Mouse (Mus musculus): Measurements from ENCODE around the gene Hnrnph1.
"Not testable (repeated sequence)": the region's sequence is repeated elsewhere in the genome, so short reads cannot be mapped to it uniquely, and the experiment has no call there.

Gene Hnrnph1

DNA sequence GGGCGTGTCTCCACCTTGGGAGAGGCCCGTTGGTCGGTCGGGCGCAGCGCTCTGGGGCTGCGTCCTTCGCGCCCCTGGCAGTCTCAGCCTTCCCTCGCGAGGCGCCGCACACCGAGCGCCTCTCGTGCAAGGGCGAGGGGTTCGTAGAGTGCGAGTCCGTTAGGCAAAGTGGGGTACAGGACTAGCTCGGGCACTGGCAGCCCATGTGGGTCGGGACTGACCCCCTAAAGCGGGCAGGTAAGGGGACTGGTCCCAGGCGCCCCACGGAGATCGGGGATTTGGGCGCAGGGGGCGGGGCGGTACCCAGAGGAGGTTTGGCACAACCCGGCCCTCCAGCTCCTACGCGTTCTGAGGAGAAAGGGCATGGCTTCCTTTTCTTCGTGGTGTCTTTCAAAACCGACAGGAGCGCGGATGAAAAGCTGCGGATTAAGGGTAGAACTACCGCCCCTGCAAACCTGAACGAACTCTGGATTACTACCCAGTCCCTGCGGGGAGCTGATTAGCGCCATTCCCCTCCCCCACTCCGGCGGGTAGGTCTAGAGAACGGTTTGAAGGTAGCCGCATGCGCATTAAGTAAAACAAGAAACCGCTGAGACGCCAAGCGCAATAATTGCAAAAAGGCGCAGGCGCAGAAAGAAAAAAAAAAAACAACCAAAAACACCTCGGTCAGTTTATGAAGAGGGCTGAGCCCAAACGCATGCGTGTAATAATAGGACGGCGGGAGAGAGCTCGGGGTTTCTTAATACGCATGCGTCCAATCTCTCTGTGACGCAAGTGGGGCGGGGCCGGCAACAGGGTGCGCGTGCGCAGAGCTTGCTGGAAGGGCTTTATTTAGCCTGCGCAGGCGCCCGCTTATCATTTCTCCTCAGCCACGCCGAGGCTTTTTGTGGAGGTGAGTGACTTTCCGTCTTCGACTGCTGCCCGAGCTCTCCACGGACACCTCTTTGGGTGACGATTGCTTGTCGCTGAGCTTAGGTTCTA is at the start of gene Hnrnph1:
TSS of gene Hnrnph1 (plus strand) at position 80 of the 981 bp plus-strand sequence.
- DNase-seq, result peak; percentile 98 to 99

DNA sequence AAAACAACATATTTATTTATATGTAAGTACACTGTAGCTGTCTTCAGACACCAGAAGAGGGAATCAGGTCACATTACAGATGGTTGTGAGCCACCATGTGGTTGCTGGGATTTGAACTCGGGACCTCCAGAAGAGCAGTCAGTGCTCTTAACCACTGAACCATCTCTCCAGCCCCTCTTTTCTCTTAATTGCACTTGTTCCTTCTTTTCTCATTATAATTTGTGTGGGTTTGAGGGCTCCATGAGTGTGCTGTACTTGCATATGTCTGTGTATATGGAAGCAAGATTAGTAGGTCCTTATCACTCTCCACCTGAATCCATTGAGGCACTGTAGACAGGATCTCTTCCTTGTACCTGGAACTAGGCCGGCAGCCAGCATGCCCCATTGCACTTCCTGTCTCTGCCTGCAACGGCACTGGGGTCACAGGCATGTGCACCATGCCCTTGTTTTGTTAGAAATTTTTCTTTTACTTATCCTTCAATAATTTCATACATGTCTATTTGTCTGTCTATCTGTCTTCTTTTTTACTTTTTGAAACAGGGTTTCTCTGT is 48.6 kb upstream of the Hnrnph1 start:
- peak in 1 of 2 experiments; percentile 6 for DNase-seq

DNA sequence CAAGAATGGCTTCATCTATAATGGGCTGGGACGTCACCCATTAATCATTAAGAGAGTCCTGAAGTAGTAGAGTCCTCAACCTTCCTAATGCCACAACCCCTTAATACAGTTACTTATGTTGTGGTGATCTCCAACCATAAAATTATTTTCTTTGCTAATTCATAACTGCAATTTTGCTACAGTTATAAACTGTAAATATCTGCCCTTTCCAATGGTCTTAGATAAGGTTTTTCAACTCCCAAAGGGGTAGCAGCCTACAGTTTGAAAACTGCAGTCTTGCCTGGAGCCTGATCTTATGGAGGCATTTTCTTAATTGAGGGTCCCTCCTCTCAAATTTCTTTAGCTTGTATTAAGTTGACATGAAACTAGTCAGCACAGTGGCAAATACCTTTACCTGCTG is 47.4 kb upstream of the Hnrnph1 start:
- DNase-seq, result no peak

DNA sequence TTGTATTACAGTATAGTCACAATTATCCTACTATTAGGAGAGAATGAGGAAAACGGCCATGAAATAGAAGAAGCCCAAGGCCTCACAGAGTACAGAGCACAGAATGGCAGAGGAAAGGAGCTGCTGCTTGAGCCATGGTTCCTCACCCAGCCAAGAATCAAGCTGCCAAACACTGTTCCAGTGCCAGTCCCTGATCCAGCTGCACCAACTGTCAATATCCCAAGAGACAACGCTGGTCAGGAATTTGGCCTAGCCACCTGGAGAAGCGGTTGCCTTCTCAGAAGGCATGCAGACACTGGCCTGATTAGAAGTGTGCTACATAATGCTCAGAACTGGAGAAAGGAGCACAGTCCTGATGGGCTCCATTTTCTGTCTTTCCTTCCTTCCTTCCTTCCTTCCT is 43.6 kb upstream of the Hnrnph1 start:
- DNase-seq, result no peak

DNA sequence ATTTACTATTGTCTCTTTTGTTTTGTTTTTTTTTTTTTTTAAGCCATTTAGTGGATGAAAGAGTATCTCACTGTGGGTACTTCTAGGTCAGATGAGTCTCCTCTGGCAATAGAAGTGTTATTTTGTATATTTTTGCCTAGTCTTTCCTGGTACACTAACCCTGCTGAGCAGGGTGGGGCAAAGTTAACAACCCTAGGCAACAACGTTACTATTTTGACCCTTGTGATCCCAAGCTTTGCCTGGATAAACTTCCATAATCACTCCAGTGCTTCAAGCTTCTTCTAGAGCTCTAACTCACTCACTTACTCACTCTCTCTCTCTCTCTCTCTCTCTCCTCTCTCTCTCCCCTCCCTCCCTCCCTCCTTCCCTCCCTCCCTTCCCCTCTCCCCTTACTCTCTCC is 40.7 kb upstream of the Hnrnph1 start:
- no peak for DNase-seq

DNA sequence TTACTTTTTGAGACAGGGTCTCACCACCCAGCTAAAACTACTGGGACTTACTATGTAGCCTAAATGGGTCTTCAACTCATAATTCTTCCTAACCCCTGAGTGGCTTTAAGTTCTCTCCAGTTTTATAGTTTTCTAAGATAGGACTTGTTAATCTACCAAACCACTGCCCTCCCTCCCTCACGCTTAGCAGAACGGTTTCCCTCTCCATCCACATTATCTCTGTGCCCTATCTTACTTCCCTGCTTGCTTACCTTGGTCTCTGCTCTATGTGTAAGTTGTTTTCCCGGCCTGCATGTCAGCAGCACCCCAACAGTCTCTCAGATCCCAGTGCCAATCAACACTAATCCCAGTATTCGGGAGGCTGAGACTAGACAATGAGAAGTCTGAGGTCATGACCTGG is 39.9 kb upstream of the Hnrnph1 start:
- DNase-seq, result no peak

DNA sequence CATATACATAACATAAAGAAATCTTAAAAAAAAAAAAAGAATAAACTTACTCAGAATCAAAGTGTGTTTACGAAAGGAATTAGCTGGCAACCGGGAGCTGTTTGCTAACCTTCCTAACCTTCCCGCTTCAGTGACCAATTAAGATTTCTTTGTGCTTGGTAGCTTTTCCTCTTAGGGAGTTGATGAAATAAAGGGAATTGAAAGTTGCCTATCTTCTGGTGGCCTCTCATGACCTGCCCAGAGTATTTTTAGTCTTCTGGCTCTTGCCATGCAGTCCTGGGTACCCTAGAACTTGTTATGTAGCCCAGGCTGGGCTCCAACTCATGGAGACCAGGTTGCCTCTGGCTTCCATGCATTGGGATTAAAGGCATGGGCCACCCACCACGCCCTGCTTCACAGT is 31.3 kb upstream of the Hnrnph1 start:
- DNase-seq, result no peak

DNA sequence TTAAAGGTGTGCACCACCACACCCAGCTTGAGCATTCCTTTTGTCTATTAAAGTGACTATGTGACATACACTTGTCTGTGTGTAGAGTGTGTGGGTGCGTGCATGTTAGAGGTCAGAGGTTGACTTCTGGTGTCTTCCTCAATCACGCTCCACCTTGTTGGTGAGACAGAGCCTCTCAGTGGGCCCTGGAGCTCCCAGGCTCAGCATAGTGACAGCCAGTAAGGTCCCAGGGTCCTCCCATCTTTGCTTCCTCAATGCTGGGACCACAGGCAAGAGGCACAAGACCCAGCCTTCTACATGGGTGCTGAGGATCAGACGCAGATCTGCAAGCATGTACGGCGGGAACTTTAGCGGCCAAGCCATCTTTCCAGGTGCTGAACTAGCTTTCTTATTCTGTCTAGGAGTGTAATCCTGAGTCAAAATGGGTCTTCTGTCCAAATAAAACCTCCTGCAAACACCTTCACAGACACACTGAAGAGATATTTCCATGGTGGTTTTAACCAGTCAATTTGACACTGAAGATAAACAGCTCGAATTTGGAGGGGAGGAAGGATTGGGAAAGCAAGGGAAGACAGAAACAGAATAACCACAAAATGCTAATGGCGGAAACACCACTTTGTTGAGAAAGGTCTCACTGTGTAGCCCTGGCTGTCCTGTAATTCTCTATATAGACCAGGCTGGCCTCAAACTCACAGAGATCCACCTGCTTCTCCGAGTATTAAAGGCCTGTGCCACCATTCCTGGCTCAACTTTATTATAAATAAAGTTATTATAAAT is 30.3 kb upstream of the Hnrnph1 start:
- no peak for DNase-seq

DNA sequence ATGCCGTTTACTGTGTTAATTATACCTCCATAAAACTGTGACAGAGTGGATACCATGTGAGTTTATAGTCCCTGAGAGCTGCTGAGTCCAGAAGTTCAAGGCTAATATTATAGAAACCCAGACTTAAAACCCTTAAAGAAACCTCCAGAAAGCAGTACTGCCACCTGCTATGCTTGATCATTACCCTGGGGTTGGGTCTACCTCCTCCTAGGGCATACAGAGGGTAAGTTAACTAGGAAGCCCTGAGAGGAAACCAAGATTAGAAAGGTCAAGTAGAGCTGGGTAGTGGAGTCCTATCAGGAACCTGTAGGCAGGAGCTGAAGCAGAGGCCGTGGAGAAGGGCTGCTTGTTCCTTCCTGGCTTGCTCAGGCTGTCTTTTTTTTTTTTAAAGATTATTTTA is 24.6 kb upstream of the Hnrnph1 start:
- no peak for DNase-seq

DNA sequence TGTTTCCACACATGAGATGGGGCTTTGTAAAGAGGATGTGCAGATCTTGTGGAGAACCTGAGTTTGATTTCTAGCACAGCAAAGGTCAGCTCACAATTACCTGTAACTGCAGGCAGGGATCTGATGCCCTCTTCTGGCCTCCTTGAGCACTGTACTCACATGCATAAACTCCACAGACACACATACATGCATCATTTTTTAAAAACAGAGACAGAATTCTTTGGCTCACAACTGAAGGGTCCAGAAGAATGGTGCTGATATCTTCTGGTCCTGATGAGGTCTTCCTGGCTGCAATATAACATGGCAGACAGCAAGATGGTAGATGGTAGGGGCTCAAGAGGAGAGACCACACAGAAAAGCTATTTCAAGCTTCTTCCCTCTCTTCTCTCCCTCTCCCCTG is 22.6 kb upstream of the Hnrnph1 start, which contains the start of gene Cby3:
TSS of gene Cby3 (plus strand) at position 301 of the 400 bp plus-strand sequence.
- no peak for DNase-seq

DNA sequence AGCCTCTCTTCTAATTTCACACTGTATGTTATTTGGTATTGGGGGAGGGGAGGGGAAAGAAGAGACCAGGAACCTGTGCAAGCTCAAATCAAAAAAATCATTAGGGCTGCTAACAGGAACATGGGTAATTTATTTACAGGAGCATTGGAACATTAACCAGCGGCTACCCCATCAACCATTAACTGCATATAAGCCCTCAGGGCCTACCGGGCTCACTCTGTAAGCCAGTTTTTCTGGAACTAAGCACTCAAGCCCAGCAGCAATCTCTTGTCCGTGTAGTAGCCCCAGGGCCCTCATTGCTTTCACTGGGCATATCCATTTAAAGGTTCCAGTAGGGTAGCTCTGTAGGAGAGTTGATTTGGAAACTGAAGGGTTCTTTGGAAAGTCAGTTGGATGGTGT is 21.9 kb upstream of the Hnrnph1 start:
- DNase-seq, result no peak

DNA sequence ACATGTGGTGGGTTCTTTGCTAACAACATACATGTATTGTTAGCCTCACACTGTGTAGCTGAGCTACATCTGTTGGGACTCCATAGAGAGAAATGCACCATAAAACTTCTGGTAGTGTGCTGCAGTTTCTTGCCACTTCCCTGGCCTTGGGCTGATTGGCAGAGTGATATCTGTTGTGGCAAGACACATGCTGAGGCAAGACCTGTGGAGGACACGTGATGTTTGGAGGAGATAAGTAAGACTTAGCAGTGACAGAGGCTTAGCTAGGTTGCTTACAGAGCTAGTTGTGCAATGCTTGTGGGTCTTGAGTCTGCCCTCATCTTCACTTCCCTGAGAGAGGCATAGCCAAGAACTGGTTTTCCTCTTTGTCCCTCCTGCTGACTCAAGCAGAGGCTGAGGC is 21.4 kb upstream of the Hnrnph1 start:
- DNase-seq, result no peak

DNA sequence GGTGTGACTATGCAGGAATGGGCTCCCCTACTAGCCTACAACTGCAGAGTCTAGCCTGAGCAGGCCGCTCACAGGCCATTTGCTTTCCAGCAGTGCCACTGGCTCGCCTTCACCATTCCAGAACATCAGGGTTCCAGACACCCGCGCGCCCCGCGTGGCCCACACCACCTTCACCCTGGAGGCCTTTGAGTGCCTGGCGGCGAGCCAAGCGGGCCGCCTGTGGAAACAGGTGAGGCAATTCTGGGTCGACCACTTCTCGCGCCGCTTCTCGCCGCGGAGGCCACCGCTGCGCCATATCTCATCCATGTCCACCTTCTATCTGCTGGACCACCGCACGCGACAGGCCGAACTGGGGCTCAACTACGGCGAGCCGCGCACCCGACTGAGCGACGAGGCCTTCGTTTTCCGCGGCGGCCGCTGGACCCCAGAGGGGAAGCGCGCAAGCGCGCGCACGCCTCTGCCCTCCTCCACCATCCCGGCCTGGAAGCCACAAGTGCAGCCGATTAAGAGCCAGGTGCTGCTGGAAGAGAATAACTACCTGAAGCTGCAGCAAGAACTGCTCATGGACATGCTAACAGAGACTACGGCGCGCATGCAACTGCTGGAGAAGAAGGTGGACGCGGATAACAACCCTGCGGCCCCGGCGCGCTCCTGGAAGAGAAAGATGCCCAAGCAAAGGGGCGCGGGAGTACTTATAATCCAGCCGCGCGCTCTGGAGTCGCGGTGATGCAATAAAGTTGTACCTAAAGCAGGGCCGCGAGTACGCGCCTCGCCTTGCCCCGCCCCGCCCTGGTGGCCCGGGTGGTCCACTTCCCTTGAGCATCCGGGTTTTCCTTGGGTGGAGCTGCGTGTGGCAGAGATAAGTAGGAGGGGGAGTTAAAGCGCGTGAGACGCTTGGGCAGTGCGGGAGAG is 17.6 kb upstream of the Hnrnph1 start:
- DNase-seq, result no peak

DNA sequence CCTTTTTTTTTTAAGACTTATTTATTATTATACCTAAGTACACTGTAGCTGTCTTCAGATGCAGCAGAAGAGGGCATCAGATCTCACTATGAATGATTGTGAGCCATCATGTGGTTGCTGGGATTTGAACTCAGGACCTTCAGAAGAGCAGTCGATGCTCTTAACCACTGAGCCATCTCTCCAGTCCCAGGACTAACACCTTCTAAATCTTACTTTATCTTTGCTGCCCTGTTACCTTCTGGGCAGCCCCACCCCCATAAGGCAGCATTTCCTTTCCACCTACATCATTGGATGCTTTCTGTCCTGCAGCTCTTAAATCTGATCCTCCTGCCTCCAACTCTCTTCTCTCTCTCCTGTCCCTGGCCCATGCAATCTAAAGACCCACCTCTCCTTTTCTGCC is 15.5 kb upstream of the Hnrnph1 start:
- not testable (repeated sequence) for DNase-seq

DNA sequence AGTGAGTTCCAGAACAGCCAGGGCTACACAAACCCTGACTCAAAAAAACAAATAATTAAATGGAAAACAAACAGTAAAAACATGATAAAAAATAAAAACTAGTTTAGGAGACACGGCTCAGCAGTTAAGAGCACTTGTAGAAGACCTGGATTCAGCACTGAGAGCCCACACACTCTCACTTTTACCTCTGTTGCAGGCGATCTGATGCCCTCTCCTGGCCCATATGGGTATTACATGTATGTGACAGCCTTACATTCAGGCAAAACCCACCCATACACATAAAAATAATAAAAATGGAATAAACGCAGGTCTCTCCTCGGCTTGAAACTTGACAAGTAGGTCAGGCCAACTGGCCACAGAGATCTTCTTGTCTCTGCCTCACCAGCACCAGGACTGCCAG is 12.2 kb upstream of the Hnrnph1 start:
- peak in 1 of 2 experiments; percentile 72 for DNase-seq

DNA sequence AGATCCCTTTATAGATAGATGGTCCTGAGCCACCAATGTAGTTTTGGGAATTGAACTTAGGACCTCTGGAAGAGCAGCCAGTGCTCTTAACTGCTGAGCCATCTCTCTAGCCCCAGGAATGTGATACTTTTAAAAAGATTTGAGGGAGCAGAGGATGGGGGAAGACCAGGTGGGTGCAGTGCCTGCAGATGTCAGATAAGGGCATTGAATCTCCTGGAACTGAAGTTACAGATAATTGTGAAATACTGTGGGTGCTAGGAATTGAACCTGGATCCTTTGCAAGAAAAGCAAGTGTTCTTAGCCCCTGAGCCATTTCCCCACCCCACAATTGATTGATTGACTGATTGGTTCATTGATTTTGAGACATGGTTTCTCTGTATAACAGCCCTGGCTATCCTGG is 11.5 kb upstream of the Hnrnph1 start:
- no peak for DNase-seq

DNA sequence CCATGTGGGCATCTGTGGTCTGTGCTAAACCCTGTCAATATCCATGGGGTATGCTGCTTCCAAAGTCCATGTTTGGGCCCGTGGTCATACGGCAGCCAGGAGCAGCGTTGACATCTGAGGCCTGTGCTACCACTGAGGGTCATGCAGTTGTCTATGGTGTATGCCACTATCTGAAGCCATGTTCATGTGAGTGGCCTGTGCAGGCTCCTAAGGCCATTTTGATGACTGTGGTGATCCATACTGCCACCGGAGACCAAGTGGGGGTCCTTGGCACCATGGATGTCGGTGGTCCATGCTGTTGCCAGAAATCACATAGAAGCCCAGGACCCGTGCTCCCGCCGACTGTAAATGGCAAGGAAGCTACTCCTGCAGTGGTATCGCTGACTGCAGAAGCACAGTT is 9.3 kb upstream of the Hnrnph1 start:
- no peak for DNase-seq

DNA sequence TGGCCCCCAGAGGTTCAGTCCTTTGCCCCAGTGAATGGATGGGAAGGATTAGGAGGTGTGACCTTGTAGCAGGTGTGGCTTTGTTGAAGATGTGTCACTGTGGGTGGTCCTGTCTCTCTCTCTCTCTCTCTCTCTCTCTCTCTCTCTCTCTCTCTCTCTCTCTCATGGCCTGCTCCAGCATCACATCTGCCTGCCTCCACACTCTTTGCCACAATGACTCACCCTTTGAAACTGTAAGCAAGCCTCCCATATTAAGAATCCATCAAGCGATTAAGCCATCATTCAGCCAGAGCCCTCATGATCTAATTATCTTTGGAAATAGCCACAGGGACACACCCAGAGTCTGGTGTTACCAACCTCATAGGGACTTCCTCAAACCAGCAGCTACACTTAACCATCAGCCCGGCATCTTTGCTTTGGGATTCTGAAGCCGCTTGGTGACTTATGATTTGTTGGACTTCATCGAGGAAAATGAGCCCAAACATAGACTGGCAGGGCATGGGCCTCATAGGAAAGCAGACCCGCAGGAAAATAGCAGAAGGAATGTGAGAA is 7.4 kb upstream of the Hnrnph1 start:
- DNase-seq, result no peak

DNA sequence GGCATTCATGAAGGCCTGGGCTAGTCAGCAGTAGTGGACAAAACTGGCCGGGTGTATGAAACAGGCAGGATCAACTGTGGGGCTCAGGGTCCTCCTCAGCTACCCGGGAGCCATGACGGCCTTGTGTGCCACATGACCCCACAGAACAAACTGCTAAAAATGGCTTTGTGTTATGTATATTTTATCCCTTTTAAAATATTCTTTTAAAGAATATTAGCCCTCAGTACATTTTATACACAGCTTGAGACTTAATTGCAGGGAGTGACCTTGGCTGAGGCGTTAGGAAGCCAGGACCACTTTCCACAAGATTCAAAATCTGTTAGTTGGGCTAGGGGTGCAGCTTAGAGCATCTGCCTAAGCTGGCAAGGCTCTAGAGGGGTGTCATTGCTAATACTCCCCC is 5.8 kb upstream of the Hnrnph1 start:
- DNase-seq, result no peak

DNA sequence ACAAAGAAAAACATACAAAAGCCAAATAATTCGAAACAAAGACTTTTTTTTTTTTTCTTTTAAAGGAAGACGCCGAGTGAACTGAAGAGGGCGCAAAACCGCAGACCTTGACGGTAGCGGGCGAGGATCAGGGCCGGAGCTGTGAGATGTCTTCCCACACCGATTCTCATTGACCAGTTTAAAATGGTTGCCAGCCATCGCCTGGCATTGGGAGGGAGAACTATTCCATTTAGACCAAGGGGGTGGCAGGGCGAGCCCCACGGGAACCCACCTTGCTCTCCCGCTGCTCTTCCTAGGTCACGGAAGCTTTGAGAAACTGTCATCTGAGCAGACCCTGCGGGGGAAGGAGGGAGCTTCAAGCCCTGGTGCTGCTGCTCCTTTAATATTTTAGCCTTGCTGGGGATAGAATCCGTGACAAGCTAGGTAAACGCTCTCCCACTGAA is 5.4 kb upstream of the Hnrnph1 start:
- peak; percentile 42 to 64 for DNase-seq

DNA sequence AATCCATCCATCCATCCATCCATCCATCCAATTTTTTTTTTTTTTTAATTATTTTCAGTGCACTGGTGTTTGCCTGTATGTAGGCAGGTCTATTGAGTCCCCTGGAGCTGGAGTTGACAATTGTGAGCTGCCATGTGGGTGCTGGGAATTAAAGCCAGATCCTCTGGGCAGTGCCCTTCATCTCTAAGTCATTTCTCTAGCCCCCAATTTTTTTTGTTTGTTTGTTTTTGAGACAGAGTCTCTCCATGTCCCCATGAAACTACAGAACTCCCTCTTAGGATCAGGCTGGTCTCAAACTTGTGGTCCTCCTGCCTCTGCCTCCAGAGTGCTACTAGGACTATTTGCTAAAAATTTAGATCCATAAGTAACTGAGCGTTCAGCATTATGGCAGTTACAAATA is 4.9 kb upstream of the Hnrnph1 start:
- no peak for DNase-seq

DNA sequence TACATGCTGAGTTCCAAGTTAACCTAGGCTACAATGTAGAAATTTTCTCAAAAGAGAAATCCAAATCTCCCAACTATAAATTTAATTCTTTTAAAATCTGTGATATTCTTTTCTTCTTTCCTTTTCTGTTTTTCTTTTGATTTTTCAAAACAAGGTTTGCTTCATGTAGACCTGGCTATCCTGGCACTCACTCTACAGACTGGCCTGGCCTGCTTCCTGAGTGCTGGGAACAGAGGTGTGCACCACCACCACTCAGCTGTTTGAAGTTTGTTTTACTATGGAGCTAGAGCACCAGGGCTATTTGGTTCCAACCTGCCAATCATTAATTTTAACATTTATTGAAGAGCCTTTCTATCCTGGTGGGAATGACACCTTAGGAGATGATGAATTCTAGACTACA is 3.7 kb upstream of the Hnrnph1 start:
- DNase-seq, result no peak
